Mouse (Mus musculus): ENCODE measurements at regions not wholly inside any gene's neighbourhood (a gene's known extent, or its start where the extent isn't known, plus 50 kb on each side); places are given as distances from the start of the nearest gene placed in this dataset.

DNA sequence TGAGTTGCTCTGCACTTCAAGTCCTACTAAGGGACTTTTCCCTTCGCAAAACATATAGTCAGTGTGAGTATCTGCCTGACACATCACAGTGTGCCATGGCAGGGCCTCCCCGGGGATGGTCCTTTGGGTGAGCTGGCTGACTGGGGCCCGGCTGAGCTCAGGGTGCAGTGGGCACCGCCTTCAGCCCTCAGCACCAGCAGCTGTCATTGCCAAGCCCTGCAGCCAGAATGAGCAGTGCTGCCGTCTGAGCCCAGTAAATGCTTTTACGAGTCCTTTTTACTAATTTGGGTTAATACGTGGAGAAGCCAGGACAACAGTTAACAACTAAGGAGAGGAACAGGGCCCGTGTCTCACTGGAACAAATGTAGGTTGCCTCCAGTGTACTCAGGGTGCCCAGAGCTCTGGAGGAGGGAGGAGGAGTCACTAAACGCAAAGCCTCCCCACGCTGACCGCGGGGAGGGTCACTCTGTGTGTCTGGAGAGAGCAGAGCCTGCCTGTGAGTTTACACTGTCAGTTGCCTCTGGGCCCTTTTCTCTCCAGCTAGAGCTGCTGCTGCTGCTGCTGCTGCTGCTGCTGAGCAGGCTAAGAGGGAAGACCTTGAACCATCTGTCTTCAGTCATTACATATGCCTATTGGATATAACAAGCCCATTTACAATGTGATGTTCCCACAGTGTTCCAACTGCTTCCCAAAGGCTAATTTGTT is 60.1 kb upstream of the Vps8 start:
- no peak for DNase-seq (ENCODE audit: low read depth)

DNA sequence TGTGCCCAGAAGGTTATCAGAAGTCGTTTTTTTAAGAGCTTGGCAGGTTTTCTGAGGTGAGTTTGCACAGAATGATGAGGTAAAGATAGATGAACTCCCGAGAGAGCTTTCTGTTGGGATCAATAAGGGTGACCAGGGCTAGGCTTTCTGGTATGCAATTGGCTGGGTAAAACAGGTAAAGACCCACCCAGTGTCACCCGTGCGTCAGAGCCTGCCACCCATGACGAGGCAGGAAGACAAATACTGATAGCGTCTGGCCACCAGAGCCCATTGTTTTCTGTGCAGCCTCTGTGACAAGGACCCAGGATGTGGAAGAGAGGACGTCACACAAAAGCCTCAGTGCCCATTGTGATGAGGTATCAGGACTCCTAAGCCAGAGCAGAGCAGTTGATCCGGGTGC is 58.0 kb upstream of the Vps8 start:
- DNase-seq (ENCODE audit: low read depth), result no peak

GRCm38 (mm10) chr16:21367449-21367848 is 55.5 kb upstream of the Vps8 start:
- DNase-seq (ENCODE audit: low read depth), result no peak

DNA sequence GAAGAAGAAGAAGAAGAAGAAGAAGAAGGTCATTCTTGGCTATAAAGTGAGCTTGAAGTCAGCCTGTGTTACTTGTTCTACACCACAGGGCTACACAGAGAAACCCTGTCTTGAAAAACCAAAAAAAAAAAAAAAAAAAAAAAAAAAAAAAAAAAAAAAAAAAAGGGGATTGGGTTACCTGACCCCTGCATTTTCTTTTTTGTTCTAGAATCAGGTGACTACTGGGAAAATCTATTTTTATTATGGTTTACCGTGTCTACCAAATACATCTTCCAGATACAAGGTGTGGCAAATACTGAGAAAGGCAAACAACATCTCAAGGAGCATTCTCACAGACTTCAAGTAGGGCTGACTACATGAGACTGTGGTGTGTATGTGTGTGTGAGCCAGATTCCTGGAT is 54.1 kb upstream of the Vps8 start:
- no peak for DNase-seq (ENCODE audit: low read depth)

DNA sequence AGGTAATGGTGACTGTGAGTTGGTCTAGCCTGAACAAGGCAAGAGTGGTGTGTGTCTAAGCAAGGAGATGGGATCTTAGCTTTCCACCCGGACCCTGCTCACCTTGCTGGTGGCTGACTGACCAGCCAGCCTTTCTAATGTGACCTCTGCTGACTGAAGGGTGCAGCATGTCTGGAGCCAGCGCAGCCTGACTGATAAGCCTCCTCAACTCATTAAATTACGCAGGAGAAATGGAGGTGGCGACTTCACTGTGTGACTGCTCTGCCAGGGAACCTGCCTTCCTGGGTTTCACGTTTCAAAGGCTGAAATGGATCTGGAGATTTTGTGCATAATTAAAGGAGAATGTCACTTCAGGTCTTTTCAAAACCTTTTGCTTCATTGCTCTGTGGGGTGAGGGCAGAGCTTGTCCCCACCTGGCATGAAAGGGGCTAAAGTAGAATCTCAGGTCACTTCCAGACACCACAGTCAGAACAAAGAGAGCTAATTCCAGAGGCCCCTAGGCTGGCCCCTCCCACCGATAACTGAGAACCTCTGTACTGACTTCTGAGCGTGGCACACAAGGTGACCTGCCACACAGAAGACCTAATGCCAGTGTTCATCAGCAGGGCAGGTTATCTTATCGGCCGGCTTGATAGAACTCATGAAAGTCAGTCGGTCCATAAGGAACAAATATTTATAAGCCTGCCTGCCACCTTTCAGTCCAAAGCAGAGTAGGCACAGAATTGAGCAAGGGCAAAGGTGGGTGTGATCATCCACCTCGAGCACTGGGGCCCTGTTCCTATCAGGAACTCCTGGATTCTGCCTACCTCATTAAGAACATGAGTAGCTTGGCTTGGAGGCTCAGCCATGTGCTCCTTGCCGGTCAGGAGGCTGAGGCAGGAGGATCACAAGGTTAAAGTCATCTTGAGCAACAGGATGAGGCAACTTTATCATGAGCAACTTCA is 53.1 kb upstream of the Vps8 start:
- no peak for DNase-seq (ENCODE audit: low read depth)
